Mouse (Mus musculus) CH12F3 (cell line): ENCODE results near the gene Pgf.

Experiments used
- in situ Hi-C: fragments of 300-500 bp; cut with MboI; formaldehyde crosslinking; loops from 2 replicates; pipeline ENCODE4 v1.14.3; 2020; ENCODE audit warnings: low sequenced_read_pairs

Gene Pgf

GRCm38 (mm10) chr12:85177740-85178239 lies at the start of gene Pgf:
Pgf (minus strand) TSS chr12:85177790.
- in situ Hi-C loops: no loop called here

DNA sequence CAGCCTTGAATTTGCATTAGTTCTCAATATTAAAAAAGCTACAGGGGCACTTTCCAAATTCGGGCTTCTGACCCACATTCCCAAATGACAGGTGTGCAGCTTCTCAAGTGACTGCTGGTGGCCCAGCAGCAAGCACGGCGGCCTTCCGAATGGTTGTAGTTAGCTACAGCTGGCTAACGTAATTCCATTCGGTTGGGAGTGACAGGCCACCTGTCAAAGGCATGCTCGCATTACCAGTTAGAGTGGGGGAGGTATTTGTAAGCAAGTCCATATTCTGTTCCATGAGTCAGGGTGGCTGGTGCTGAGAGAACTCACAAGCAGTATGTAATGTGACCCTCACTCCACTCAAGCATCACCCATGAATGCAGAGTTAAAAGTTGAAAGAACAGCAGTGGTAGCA lies 49.6 kb upstream of the Pgf start:
- in situ Hi-C loops: no loop called here

DNA sequence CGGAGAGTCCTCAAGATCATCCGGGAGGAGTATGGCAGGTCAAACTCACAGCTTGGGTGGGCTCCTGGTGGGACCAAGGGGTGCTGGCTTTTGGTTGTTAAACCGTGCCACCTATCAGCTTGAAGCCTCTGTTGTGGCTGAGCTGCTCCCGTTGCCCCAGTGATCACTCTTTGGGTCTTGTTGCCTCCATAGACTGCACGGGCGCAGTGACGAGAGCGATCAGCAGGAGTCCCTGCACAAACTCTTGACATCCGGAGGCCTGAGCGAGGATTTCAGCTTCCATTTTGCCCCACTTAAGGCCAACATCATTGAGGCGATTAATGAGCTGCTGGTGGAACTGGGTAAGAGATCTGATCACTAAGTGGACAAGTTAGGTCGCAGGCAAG lies 42.3 kb upstream of the Pgf start:
- in situ Hi-C loops: no loop called here

GRCm38 (mm10) chr12:85219236-85219904 lies 41.8 kb upstream of the Pgf start, which contains the start of gene Eif2b2:
Eif2b2 (plus strand) TSS chr12:85219481.
- in situ Hi-C loops: no loop called here

DNA sequence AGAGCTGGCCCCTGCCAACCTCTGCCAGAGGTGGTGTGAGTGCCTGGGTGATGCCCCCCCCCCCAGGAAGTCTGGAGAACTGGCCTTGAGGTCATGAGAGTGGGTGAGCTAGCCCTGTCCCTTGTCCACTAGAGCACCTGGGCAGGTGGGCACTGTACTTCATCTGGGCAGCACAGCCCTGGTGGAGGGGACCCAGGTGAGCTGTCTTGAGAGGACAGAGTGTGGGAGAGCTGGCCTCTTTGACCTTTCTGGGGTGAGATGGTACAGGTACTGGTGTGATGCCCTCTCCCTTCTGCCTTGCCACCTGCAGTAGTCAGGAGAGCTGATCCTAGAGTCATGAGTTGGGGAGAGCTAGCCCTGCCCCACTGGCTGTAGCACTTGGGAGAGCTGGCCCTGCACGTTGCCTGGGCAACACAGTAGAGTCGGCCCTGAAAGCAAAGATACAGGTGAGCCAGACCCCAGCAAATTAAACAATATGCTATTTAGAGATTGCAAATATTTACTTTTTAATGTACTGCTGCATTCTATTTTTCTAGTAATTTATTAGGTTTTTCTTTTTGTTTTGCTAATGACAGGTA lies 40.2 kb upstream of the Pgf start:
- in situ Hi-C loops: no loop called here

DNA sequence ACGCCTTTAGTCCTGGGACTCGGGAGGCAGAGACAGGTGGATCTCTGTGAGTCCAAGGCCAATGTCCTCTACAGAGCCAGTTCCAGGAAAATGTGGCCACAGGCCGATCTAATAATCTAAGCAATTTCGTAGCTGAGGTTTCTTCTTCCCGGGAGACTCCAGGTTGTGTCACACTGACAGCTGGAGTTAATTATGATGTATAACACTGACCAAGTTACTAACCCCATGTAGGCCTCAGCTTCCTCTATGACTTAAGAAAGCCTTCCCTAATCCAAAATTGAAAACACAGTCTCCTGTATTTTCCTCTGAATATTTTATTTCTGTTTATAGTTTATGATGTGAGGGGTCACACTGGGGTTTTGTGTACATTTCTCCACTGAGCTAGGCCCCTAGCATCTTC lies 37.4 kb upstream of the Pgf start:
- in situ Hi-C loops: no loop called here

DNA sequence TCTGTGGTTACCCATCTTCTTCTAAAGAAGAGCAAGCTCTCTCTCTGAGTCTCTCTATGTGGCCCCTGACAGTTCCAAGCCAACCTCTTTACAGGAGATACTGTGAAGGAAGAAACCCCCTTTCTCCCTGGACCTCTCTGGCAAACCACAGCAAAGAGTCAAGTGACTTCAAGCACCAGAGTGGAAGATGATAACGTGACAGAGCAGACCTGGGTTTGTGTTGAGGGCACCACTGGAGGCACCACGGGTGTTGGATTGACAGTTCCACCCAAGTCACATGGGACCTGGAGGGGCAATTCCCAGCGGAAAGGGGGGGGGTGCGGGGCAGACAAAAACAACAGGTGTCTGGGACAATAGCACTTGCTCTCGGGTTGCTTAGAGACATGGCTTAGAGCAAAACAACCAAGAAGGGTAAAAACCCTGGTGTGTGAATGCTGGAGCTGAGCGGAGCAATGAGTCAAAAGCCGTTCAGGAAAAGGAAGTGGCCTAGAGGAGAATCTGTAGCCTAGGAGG lies 31.2 kb upstream of the Pgf start:
- in situ Hi-C loops: no loop called here

GRCm38 (mm10) chr12:85205425-85205824 lies 27.8 kb upstream of the Pgf start:
- in situ Hi-C loops: no loop called here

GRCm38 (mm10) chr12:85204105-85204504 lies 26.5 kb upstream of the Pgf start:
- in situ Hi-C loops: no loop called here

DNA sequence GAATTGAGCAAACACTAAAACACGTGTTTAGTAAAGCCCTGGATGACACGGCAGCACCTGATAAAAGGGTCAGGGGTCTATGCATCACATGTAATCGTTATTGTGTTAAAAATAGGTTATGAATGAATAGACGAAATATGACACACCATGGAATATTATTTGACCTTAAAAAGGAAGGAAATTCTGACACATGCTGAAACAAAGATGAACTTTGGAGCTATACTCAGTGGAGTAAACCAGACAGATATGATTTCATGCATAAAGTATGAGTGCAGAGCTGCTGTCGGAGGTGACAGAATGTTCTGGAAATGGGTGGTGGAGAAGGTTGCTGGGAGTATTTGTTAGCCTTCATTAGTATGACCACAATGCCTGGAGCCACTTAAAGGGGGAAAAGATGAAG lies 26.1 kb upstream of the Pgf start:
- in situ Hi-C loops: no loop called here

- in situ Hi-C loops: no loop called here
Measured at GRCm38 (mm10) chr12:85202191-85202590, 24.6 kb upstream of the Pgf start.

DNA sequence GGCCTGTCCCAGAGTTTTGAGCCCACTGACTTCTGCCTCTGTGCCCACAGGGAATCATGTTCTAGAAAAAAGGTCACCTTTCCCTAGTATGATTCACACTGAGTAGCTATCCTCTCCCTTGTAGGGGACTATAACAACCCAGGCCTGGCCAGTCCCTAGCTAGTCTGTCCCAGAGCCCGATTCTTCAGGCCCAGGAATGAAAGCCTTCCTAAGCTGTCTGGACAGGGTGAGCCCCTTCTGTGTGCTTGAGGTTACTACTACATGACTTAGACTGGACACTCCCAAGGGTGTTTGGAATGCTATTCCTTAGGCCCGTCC lies 24.2 kb upstream of the Pgf start:
- in situ Hi-C loops: no loop called here

DNA sequence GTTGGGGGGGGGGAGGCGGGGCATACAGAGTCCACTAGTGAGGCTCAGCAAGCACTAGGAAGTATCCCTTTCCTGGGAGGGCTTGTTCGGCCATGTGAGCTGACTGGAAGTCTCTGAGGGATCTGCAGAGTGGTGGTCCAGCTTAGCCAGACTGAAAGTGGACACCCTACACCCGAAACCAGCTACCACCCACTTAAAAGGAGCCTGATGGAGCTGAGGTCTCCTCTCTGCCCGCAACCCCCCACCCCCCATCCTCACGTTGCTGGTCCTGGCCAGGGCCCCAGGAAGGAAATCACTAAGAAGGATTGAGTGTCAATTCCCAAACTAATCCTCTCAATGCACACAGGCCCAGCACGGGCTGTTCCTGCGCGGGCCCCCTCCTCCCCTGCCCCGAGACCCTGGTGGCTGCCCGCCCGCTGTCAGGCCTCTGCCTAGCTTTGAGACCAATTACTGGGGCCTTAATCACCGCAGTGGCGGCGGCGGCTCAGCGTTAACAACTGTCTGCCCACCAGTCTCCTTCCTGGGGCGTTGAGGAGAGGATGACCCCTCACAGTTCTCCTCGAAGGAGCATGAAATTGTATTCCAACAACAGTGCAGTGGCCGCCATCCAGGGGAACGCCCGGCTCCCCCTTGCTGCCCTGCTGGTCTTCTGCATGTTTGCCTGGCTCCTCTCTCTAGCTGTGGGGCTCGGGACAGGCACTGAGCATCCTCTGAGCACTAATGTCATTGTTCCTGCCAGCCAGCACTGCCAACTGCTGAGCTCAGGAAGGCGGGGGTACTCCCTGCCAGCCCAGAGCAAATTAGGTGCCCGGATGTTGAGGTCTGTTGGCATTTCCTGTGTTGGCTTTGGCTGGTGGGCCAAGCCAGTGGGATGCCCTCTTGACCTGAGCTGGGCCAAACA lies 23.6 kb upstream of the Pgf start:
- in situ Hi-C loops: no loop called here

DNA sequence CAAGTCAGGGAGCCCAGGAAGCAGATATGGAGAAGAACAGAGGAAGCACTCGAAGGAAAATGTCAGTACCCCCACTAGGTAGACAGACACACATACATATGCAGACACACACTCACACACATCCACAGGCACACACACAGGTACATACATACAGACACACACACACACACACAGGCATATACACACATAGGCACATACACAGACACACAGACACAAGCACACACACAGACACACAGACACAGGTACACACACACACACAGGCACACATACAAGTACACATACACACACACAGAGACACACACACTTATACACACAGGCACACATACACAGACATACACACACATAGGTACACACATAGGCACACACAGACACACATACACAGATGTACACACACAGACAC lies 22.4 kb upstream of the Pgf start:
- in situ Hi-C loops: no loop called here

DNA sequence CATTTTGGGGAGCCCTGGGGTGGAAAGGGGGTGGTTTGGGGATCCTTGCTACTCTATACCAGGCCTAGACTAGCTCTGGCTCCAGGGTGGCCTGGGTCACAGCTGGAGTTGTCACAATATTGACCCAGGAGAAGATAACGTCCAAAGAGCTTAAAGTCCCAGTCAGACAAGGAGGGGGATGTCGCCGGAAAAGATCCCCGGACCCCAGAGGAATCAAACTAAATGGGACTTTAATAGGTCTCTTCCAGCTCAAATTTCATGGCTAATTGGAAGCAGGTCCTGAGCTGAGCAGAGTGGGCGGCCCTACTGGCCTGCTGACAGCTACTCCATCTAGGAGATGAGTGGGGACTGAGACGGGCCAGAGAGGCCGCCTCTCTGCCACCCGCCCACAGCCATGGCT lies 20.3 kb upstream of the Pgf start:
- in situ Hi-C loops: no loop called here

- in situ Hi-C loops: no loop called here
Measured at GRCm38 (mm10) chr12:85197371-85197770, 19.8 kb upstream of the Pgf start.

- in situ Hi-C loops: no loop called here
Measured at GRCm38 (mm10) chr12:85196191-85196590, 18.6 kb upstream of the Pgf start.

GRCm38 (mm10) chr12:85195086-85195485 lies 17.5 kb upstream of the Pgf start:
- in situ Hi-C loops: no loop called here

- in situ Hi-C loops: no loop called here
Measured at GRCm38 (mm10) chr12:85194623-85195018, 17.0 kb upstream of the Pgf start.

GRCm38 (mm10) chr12:85193923-85194622 lies 16.5 kb upstream of the Pgf start:
- in situ Hi-C loops: no loop called here

GRCm38 (mm10) chr12:85193146-85193545 lies 15.6 kb upstream of the Pgf start:
- in situ Hi-C loops: no loop called here
